Comparison of ENCODE assay signal across 17 mouse cellular contexts in genomic region chr16:38762401-38762800, GRCm38 (mm10). TPM values are rescaled to one million over a fixed set of nuclear protein-coding genes. Genes with fewer than 3 reads are reported as not detected.
"Had no signal": no experiment of that assay in that cellular context is flagged by ENCODE, and none has a peak within 500 bp of the region (broad histone marks: within the 10 kb centered on the region; RNA-seq: fewer than 3 reads in every experiment).

No protein-coding gene starts in this region.

- H3K4me1 ChIP-seq: midbrain, embryonic 10.5 days; midbrain, embryonic 12.5 days; neural tube, embryonic 13.5 days; neural tube, embryonic 15.5 days; stomach, embryonic 15.5 days had no signal

- H3K9ac ChIP-seq: liver, embryonic 12.5 days; liver, embryonic 14.5 days; lung, embryonic 14.5 days; midbrain, embryonic 12.5 days; neural tube, embryonic 13.5 days; neural tube, embryonic 15.5 days; stomach, embryonic 15.5 days had no signal

- H3K27ac ChIP-seq: liver, embryonic 12.5 days; liver, embryonic 14.5 days; midbrain, embryonic 10.5 days; midbrain, embryonic 12.5 days; neural tube, embryonic 13.5 days; neural tube, embryonic 15.5 days; stomach, embryonic 15.5 days; stomach, postnatal 0 days had no signal

- H3K36me3 ChIP-seq: stomach, embryonic 15.5 days had no signal

- H3K9me3 ChIP-seq: liver, embryonic 12.5 days; midbrain, embryonic 10.5 days; midbrain, embryonic 12.5 days; neural tube, embryonic 13.5 days; neural tube, embryonic 15.5 days; stomach, embryonic 15.5 days had no signal

- H3K27me3 ChIP-seq: midbrain, embryonic 12.5 days; neural tube, embryonic 13.5 days; neural tube, embryonic 15.5 days; stomach, embryonic 15.5 days had no signal

- ATAC-seq: liver, embryonic 12.5 days; midbrain, embryonic 16.5 days had no signal

- DNase-seq: midbrain, embryonic 14.5 days; right cerebral cortex, postnatal 14 days; thymus, adult 2 months; thymus, postnatal 25 days; thymus, postnatal 4 days had no signal

- H3K4me2 ChIP-seq: liver, embryonic 12.5 days; lung, embryonic 14.5 days; midbrain, embryonic 12.5 days; neural tube, embryonic 13.5 days; neural tube, embryonic 15.5 days; stomach, embryonic 15.5 days had no signal

- H3K4me3 ChIP-seq: liver, embryonic 12.5 days; midbrain, embryonic 10.5 days; midbrain, embryonic 12.5 days; myocyte; neural tube, embryonic 13.5 days; neural tube, embryonic 15.5 days; stomach, embryonic 15.5 days had no signal

RNA-seq across cellular contexts. Expression of gene Upk1b, which starts 37.7 kb away (rescaled TPM):
- total RNA-seq: megakaryocyte-erythroid progenitor cell, adult 5-6 weeks had no signal
